Mouse (Mus musculus): Measurements from ENCODE around the gene Cxcr4. TPM values are rescaled to one million over a fixed set of nuclear protein-coding genes. Genes with fewer than 3 reads are reported as not detected.

Cxcr4 gene
- total and polyA plus RNA-seq, 3 experiments: 80.3 to 169 (median 102) TPM

DNA sequence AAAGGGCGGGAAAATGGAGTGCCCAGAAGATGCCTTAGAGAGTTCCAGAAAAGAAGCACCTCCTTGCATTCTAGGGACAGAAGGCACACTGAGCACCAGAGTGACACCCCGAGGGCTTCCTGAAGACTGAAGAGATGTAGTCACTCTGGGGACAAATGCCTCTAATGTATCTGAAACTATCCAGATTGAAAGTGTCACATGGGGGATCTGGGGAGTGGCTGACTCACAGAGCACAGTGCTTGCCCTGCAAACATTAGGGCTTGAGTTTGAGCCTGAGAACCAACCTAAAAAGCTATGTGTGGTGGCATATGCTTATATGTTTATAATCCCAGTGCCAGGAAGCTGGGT, 23.3 kb upstream of the Cxcr4 start (continued):
- TF ChIP-seq RAD21 (IDR thresholded peaks at IDR 0.05; ENCODE audit: low read depth, low read length) (peak; percentile 14), USF2 (conservative IDR thresholded peaks at IDR 0.05; ENCODE audit: low read depth, low read length) (peak; percentile 35; the same call in 1 of the 2 replicates), IRF4 (IDR thresholded peaks at IDR 0.05; ENCODE audit: low read depth, low read length) (peak; percentile 48; the same call in 1 of the 2 replicates), USF1 (IDR thresholded peaks at IDR 0.05; ENCODE audit: low read depth, low read length) (peak; percentile 57), MXI1 (IDR thresholded peaks at IDR 0.05; ENCODE audit: low read depth, low read length) (no peak), JUND (conservative IDR thresholded peaks at IDR 0.05; ENCODE audit: low read depth, low read length) (no peak), ZKSCAN1 (IDR thresholded peaks at IDR 0.05; ENCODE audit: borderline replicate concordance, low read depth, low read length) (no peak)

DNA sequence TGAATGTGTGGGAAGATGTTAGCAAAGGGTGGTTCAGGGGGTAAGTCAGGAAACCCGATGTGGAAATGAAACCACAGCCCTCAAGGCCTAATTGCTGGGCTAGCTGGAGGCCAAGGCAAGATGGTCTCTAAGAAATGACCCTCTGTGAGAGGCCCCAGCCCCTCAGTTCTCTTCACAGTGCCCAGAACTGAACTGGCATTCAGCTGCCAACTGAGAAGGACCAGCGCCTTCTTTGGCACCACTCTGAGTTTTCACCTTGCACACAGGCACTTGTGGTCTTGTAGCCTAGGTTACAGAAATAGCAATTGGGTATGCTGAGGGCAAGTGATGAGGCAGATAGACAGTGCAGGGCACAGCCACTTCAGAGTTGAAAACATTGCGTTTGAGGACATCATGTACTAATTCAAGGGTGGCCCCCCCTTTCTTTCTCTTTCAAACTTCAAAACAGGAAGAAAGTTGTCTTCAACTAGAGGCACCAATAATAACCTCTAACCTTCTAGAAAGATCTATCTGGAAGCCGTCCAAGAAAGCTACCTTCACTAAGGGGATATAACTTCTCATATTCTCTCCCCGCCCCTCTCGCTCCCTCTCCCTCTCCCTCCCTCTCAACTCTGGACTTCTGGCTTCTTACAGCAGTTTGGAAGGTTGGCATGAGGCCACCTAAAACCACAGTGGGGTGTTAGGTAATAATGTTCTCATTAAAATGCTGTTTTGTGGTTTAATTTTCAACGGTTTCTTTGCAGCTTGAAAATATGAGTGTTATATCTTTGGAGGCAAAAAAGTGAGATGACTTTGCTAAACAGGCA, 22.8 kb upstream of the Cxcr4 start:
- no peaks in the 10 kb centered on the region for H3K36me3 ChIP-seq (replicated peaks in 1 of 2; ENCODE audit: control insufficient read depth in 1 of 2, insufficient read depth in 1 of 2, low read length in 1 of 2)
- TF ChIP-seq MAFK (IDR thresholded peaks at IDR 0.05; ENCODE audit: insufficient replicate concordance, low read length) (0 out of 2 replicates have a peak, but pooled peaks have one; percentile 24), IRF4 (IDR thresholded peaks at IDR 0.05; ENCODE audit: low read depth, low read length) (peak; percentile 79), SIN3A (IDR thresholded peaks at IDR 0.05; ENCODE audit: low read length) (0 out of 2 replicates have a peak, but pooled peaks have one; percentile 17), MAX (IDR thresholded peaks at IDR 0.05; ENCODE audit: low read length) (peak; percentile 35; the same call in 1 of the 2 replicates), E2F4 (IDR thresholded peaks at IDR 0.05; ENCODE audit: insufficient replicate concordance, low read depth, low read length) (0 out of 2 replicates have a peak, but pooled peaks have one; percentile 44), NELFE (IDR thresholded peaks at IDR 0.05; ENCODE audit: low read depth, low read length) (0 out of 2 replicates have a peak, but pooled peaks have one; percentile 21), ETS1 (conservative IDR thresholded peaks at IDR 0.05; ENCODE audit: low read depth, low read length) (peak; percentile 35; the same call in 1 of the 2 replicates), MEF2A (IDR thresholded peaks at IDR 0.05; ENCODE audit: borderline replicate concordance, low read depth, low read length) (peak; percentile 16; the same call in 1 of the 2 replicates), MXI1 (IDR thresholded peaks at IDR 0.05; ENCODE audit: low read depth, low read length) (no peak), ZC3H11A (IDR thresholded peaks at IDR 0.05; ENCODE audit: low read depth, low read length) (no peak), EP300 (IDR thresholded peaks at IDR 0.05; ENCODE audit: low read length) (peak; percentile 70), CHD2 (IDR thresholded peaks at IDR 0.05; ENCODE audit: low read length) (peak; percentile 46; the same call in 1 of the 2 replicates), TBP (conservative IDR thresholded peaks at IDR 0.05; ENCODE audit: low read depth, low read length) (no peak)
- peak; percentile 25 for DNase-seq (ENCODE audit: extremely low read depth)
- in situ Hi-C loops (cut with MboI; ENCODE audit: low pct_ligation_motif_present, low pct_unique_long_range_greater_than_20kb, low sequenced_read_pairs): no loop called here
- H3K4me1 ChIP-seq (ENCODE audit: control insufficient read depth in 1 of 2, insufficient read depth in 2 of 2): peaks cover 47 to 60% of the 10 kb centered on the region in 2 experiments
- dilution Hi-C loops (cut with MboI; ENCODE audit: extremely low pct_ligation_motif_present, extremely low pct_unique_long_range_greater_than_20kb, low sequenced_read_pairs): no loop called here
- H3K9ac ChIP-seq (ENCODE audit: insufficient read depth, low read depth): peak overlapping the region; percentile 26; the same call in 1 of the 2 replicates
- no peaks in the 10 kb centered on the region for H3K79me2 ChIP-seq (replicated peaks; ENCODE audit: control insufficient read depth, extremely low read depth, insufficient read depth, poor library complexity, severe bottlenecking)
- H3K27ac ChIP-seq (ENCODE audit: insufficient read depth, low read depth): peak overlapping the region; percentile 97
- no peak overlapping the region for H3K4me3 ChIP-seq (replicated peaks in 1 of 3; ENCODE audit: low read depth in 2 of 3, low read length in 2 of 3, poor library complexity in 1 of 3)
- no peaks in the 10 kb centered on the region for H3K9me3 ChIP-seq (replicated peaks; ENCODE audit: low read length)
- H3K4me2 ChIP-seq (ENCODE audit: insufficient read depth, low read depth, poor library complexity, severe bottlenecking): peak overlapping the region; percentile 21; the same call in 1 of the 2 replicates
- no peaks in the 10 kb centered on the region for H3K27me3 ChIP-seq (replicated peaks)
